Mouse (Mus musculus) liver, adult 2 months (tissue): ENCODE measurements at regions not wholly inside any gene's neighbourhood (a gene's known extent, or its start where the extent isn't known, plus 50 kb on each side); places are given as distances from the start of the nearest gene placed in this dataset.

Experiments
- CTCF ChIP-seq: fragments of 200-500 bp; IDR thresholded peaks from 2 replicates; pipeline ENCODE4 v1.5.1; 2011; ENCODE audit warnings: low read depth, low read length, control low read depth
- POLR2A ChIP-seq: fragments of 200-500 bp; IDR thresholded peaks from 2 replicates; pipeline ENCODE4 v1.6.1; 2011; ENCODE audit warnings: low read length, control low read depth; ENCODE audit not compliant: insufficient read depth; ENCODE audit errors: extremely low read depth

DNA sequence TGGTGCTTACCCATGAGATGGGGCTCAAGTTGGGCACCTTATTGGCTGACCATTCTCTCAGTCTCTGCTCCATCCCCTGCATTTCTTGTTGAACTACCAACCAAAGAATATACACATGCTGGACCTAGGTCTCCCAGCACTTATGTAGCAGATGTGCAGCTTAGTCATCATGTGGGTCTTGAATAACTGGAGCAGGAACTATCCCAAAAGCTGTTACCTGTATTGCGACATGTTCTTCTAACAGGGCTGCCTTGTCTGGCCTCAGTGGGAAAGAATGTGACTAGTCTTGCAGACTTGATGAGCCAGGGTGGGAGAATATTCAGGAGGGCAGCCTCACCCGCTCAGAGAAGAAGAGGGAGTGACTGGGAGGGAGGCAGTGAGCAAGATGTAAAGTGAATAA, 318.7 kb upstream of the Marcks start:
- TF ChIP-seq POLR2A (no peak), CTCF (no peak)
